Mouse (Mus musculus): Measurements from ENCODE around the gene Kctd13.

DNA sequence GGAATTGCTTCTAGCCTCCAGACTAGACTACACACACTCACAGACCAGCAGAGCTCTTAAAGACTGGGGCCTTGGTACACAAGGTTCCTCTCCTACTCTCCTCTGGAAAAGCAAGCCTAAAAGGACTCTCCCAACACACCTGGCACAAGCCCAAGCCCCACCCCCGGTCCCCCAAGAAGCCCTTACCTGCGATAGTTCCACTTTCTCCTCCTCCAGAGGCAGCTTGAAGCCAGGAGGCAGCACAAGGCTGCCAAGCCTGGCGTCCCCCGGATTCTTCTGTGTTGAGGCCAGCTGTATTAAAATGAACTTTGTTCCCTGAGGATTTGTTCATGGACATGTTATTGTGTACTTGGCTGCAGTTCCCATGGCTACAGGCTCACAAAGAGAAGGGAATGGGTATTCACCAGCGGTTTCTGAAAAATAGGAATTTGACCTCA, 6.0 kb upstream of the Kctd13 start, which contains the start of gene Tmem219:
- TF ChIP-seq POLR2A (IDR thresholded peaks at IDR 0.05; ENCODE audit: insufficient read depth, low read depth, low read length): no peak
- TF ChIP-seq CTCF (IDR thresholded peaks at IDR 0.05; ENCODE audit: insufficient read depth, low read depth, low read length): no peak
